Mouse (Mus musculus) stomach, embryonic 15.5 days (tissue): ENCODE measurements around the gene Gm20877. TPM values are rescaled to one million over a fixed set of nuclear protein-coding genes. Genes with fewer than 3 reads are reported as not detected.
"Not testable (repeated sequence)": the region's sequence is repeated elsewhere in the genome, so short reads cannot be mapped to it uniquely, and the experiment has no call there.

Source experiments
- ATAC-seq: fragments of 200-750 bp; cut with Nextera tagmentation; 2 replicates; pipeline ENCODE4 v1.8.0; 2017; ENCODE audit warnings: low read depth, moderate number of reproducible peaks, moderate TSS enrichment; ENCODE audit not compliant: insufficient read depth, low FRiP score
- H3K27ac ChIP-seq: fragments of 300-500 bp; sonication (generic); 2 replicates; pipeline ENCODE4 v1.5.1; 2015; ENCODE audit warnings: mild to moderate bottlenecking, inconsistent platforms
- H3K27me3 ChIP-seq: fragments of 300-500 bp; sonication (generic); replicated peaks from 2 replicates; pipeline ENCODE4 v1.6.1; 2015; ENCODE audit warnings: inconsistent platforms
- H3K36me3 ChIP-seq: fragments of 300-500 bp; sonication (generic); 2 replicates; pipeline ENCODE4 v1.6.1; 2015; ENCODE audit warnings: inconsistent platforms
- H3K4me1 ChIP-seq: fragments of 300-500 bp; sonication (generic); 2 replicates; pipeline ENCODE4 v1.6.1; 2015; ENCODE audit warnings: inconsistent platforms
- H3K4me2 ChIP-seq: fragments of 300-500 bp; sonication (generic); 2 replicates; pipeline ENCODE4 v1.6.1; 2015; ENCODE audit warnings: mild to moderate bottlenecking, inconsistent platforms
- H3K4me3 ChIP-seq: fragments of 300-500 bp; sonication (generic); replicated peaks from 2 replicates; pipeline ENCODE4 v1.5.1; 2015; ENCODE audit warnings: inconsistent platforms
- H3K9ac ChIP-seq: fragments of 300-500 bp; sonication (generic); 2 replicates; pipeline ENCODE4 v1.6.1; 2015; ENCODE audit warnings: inconsistent platforms
- H3K9me3 ChIP-seq: fragments of 300-500 bp; sonication (generic); 2 replicates; pipeline ENCODE4 v1.6.1; 2016; ENCODE audit warnings: inconsistent platforms
- WGBS: fragments of 180-500 bp; shearing (Covaris S2); methylation state at CpG from one replicate; pipeline ENCODE4 v1.1.7; 2015; 5-methylcytosine and 5-hydroxymethylcytosine counted together
- polyA plus RNA-seq: library from polyadenylated mRNA; unstranded; fragments of >200 nt; fragmentation: Nextera tagmentation; extraction: Ambion mirVana; gene quantifications from 2 replicates; pipeline ENCODE4 v1.2.1, GENCODE M21; 2015

The Gm20877 gene
- not detected in 2 replicates for polyA plus RNA-seq

GRCm38 (mm10) chrY:17093573-17093972 is at the start of gene Gm20877:
Gene Gm20877 (plus strand): TSS chrY:17093873.
- H3K9me3 ChIP-seq, H3K4me2 ChIP-seq, H3K4me3 ChIP-seq, H3K4me1 ChIP-seq, H3K36me3 ChIP-seq, H3K27ac ChIP-seq, H3K27me3 ChIP-seq, H3K9ac ChIP-seq, ATAC-seq: not testable (repeated sequence)
- no CpG with 5 or more reads among the region's 3 CpGs for WGBS
